Mouse (Mus musculus): ENCODE measurements at regions not wholly inside any gene's neighbourhood (a gene's known extent, or its start where the extent isn't known, plus 50 kb on each side); places are given as distances from the start of the nearest gene placed in this dataset.

GRCm38 (mm10) chr10:99531556-99531955 lies 227.9 kb downstream of the Csl start:
- DNase-seq (ENCODE audit: low spot score in 2 of 2): no peak

GRCm38 (mm10) chr10:99531992-99532391 lies 227.5 kb downstream of the Csl start:
- DNase-seq (ENCODE audit: low spot score in 2 of 2): no peak

- DNase-seq (ENCODE audit: low spot score in 2 of 2): no peak
Observed at GRCm38 (mm10) chr10:99532697-99533119, 226.8 kb downstream of the Csl start.

GRCm38 (mm10) chr10:99533468-99533867 lies 226.0 kb downstream of the Csl start:
- DNase-seq (ENCODE audit: low spot score in 2 of 2): no peak

- DNase-seq (ENCODE audit: low spot score in 2 of 2): no peak
Observed at GRCm38 (mm10) chr10:99534237-99534636, 225.2 kb downstream of the Csl start.

GRCm38 (mm10) chr10:99538639-99539038 lies 220.8 kb downstream of the Csl start:
- DNase-seq (ENCODE audit: low spot score in 2 of 2): no peak

- no peak for DNase-seq (ENCODE audit: low spot score in 2 of 2)
Observed at GRCm38 (mm10) chr10:99552373-99552772, 207.1 kb downstream of the Csl start.

GRCm38 (mm10) chr10:99552836-99553540 lies 206.5 kb downstream of the Csl start:
- no peak for DNase-seq (ENCODE audit: low spot score in 2 of 2)

- DNase-seq (ENCODE audit: low spot score in 2 of 2): no peak
Observed at GRCm38 (mm10) chr10:99555021-99555420, 204.4 kb downstream of the Csl start.

GRCm38 (mm10) chr10:99555658-99556352 lies 203.7 kb downstream of the Csl start:
- no peak for DNase-seq (ENCODE audit: low spot score in 2 of 2)

GRCm38 (mm10) chr10:99556353-99557036 lies 203.0 kb downstream of the Csl start:
- no peak for DNase-seq (ENCODE audit: low spot score in 2 of 2)

- DNase-seq (ENCODE audit: low spot score in 2 of 2): no peak
Observed at GRCm38 (mm10) chr10:99558656-99559055, 200.8 kb downstream of the Csl start.

- no peak for DNase-seq (ENCODE audit: low spot score in 2 of 2)
Observed at GRCm38 (mm10) chr10:99561166-99561818, 198.2 kb downstream of the Csl start.

- no peak for DNase-seq (ENCODE audit: low spot score in 2 of 2)
Observed at GRCm38 (mm10) chr10:99564605-99565004, 194.9 kb downstream of the Csl start.

- DNase-seq (ENCODE audit: low spot score in 2 of 2): no peak
Observed at GRCm38 (mm10) chr10:99568424-99568823, 191.0 kb downstream of the Csl start.

GRCm38 (mm10) chr10:99570190-99570589 lies 189.3 kb downstream of the Csl start:
- no peak for DNase-seq (ENCODE audit: low spot score in 2 of 2)

- no peak for DNase-seq (ENCODE audit: low spot score in 2 of 2)
Observed at GRCm38 (mm10) chr10:99573997-99574396, 185.5 kb downstream of the Csl start.

- no peak for DNase-seq (ENCODE audit: low spot score in 2 of 2)
Observed at GRCm38 (mm10) chr10:99575294-99575693, 184.2 kb downstream of the Csl start.

GRCm38 (mm10) chr10:99576301-99576700 lies 183.2 kb downstream of the Csl start:
- no peak for DNase-seq (ENCODE audit: low spot score in 2 of 2)

GRCm38 (mm10) chr10:99577041-99577681 lies 182.3 kb downstream of the Csl start:
- no peak for DNase-seq (ENCODE audit: low spot score in 2 of 2)

- no peak for DNase-seq (ENCODE audit: low spot score in 2 of 2)
Observed at GRCm38 (mm10) chr10:99578366-99578765, 181.1 kb downstream of the Csl start.

GRCm38 (mm10) chr10:99580191-99580590 lies 179.3 kb downstream of the Csl start:
- DNase-seq (ENCODE audit: low spot score in 2 of 2): no peak

Measured in urinary bladder, postnatal 4 days (tissue).